In genomic region chr8:45889737-45890136, GRCm38 (mm10) we compare ENCODE assay signal across 27 mouse cellular contexts. TPM values are rescaled to one million over a fixed set of nuclear protein-coding genes. Genes with fewer than 3 reads are reported as not detected.
"Had no signal": no experiment of that assay in that cellular context is flagged by ENCODE, and none has a peak within 500 bp of the region (broad histone marks: within the 10 kb centered on the region; RNA-seq: fewer than 3 reads in every experiment).

No protein-coding gene starts in this region.

- H3K9ac ChIP-seq: lung, embryonic 14.5 days; midbrain, embryonic 13.5 days; midbrain, embryonic 15.5 days; neural tube, embryonic 13.5 days; neural tube, embryonic 15.5 days had no signal

- DNase-seq: lung, adult 18-20 months; lung, embryonic 14.5 days; lung, postnatal 14 days; lung, postnatal 36 days; retina, postnatal 1 day; right cerebral cortex, adult 18-20 months; right cerebral cortex, postnatal 25 days; right cerebral cortex, postnatal 4 days; spleen, adult 18-20 months; thymus, adult 18-20 months; thymus, postnatal 14 days; thymus, postnatal 36 days had no signal

- H3K27ac ChIP-seq: macrophage; midbrain, embryonic 13.5 days; midbrain, embryonic 15.5 days; neural tube, embryonic 13.5 days; neural tube, embryonic 15.5 days had no signal

- ATAC-seq: midbrain, embryonic 13.5 days; midbrain, embryonic 15.5 days had no signal

- H3K27me3 ChIP-seq: neural tube, embryonic 15.5 days had no signal

- H3K9me3 ChIP-seq: megakaryocyte, embryonic 14.5 days; midbrain, embryonic 13.5 days; midbrain, embryonic 15.5 days; neural tube, embryonic 13.5 days; neural tube, embryonic 15.5 days had no signal

- H3K36me3 ChIP-seq: midbrain, embryonic 13.5 days; midbrain, embryonic 15.5 days; neural tube, embryonic 13.5 days; neural tube, embryonic 15.5 days had no signal

- H3K4me2 ChIP-seq: lung, embryonic 14.5 days; midbrain, embryonic 11.5 days; midbrain, embryonic 13.5 days; midbrain, embryonic 15.5 days; neural tube, embryonic 13.5 days; neural tube, embryonic 15.5 days had no signal

- H3K4me3 ChIP-seq: megakaryocyte, embryonic 14.5 days; midbrain, embryonic 13.5 days; midbrain, embryonic 15.5 days; neural tube, embryonic 13.5 days; neural tube, embryonic 15.5 days had no signal

RNA-seq across cellular contexts. Expression of gene Pdlim3, which starts 4.5 kb away (rescaled TPM):
- total RNA-seq: megakaryocyte progenitor cell, adult 5-6 weeks; monocyte, adult 5-6 weeks had no signal
- polyA plus RNA-seq: macrophage had no signal

RNA-seq across cellular contexts. Expression of gene Ccdc110, which starts 44.7 kb away (rescaled TPM):
- total RNA-seq: megakaryocyte progenitor cell, adult 5-6 weeks; monocyte, adult 5-6 weeks had no signal
- polyA plus RNA-seq: lung, embryonic 14.5 days; lung, embryonic 16.5 days; macrophage; midbrain, embryonic 11.5 days; neural tube, embryonic 11.5 days; neural tube, embryonic 13.5 days; small intestine, adult 2 months; stomach, embryonic 14.5 days; stomach, embryonic 16.5 days; thymus, postnatal 0 days had no signal
